Mouse (Mus musculus): ENCODE data around the gene Tab3.
A peak's percentile ranks its signal among the peaks of the same experiment; 100 is the strongest.

Tab3 gene

DNA sequence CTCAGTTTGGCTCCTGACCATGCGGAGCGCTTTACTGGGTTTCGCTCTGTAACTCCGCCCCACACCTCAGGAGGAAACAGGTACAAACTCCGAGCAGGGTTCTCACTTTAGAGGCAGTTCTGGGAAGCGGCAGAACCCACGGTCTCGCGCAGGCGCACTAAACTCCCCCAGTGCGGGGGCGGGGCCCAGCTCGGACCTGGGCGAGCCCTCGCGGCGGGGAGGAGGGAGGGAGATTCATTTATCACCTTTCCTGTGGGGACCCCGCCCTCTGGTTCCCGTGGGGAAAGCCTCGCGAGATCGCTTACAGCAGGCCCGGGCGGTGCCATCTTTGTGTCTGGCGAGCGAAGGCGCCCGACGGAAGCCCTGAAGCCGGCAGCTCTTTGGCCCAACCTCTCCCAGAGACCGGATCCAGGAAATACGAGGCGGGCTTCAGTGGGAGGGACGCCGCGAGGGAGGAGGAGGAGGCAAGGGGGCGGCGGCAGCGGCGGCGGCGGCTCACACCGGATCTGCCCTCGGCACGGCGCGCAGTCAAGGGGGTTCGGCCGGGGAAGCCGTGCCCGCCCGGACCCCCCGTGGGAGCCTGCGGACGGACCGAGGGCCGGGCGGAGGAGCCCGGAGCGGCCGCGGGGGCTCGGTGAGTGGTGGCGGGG is at the start of gene Tab3:
Gene Tab3 (plus strand): TSS at position 491 of the 650 bp plus-strand sequence.
- DNase-seq (ENCODE audit: low read depth, low spot score): peak; percentile 97

DNA sequence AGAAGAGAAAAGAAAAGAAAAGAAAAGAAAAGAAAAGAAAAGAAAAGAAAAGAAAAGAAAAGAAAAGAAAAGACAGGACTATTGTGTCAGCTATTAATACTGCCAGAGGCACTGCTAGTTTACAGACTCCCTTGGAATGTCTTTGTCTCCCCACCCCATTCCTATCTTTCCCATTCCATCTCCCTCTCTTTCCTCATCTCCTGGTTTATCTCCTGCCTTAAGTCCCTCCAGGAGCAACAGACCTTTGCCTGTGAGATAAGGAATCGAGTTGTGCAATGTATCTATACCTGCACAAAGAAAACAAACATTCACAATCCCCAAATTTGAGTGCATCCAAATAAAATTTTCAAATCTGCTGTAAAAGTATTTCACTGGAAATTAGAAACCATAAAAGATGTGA is 48.3 kb upstream of the Tab3 start:
- no peak for DNase-seq (ENCODE audit: low read depth, low spot score)

DNA sequence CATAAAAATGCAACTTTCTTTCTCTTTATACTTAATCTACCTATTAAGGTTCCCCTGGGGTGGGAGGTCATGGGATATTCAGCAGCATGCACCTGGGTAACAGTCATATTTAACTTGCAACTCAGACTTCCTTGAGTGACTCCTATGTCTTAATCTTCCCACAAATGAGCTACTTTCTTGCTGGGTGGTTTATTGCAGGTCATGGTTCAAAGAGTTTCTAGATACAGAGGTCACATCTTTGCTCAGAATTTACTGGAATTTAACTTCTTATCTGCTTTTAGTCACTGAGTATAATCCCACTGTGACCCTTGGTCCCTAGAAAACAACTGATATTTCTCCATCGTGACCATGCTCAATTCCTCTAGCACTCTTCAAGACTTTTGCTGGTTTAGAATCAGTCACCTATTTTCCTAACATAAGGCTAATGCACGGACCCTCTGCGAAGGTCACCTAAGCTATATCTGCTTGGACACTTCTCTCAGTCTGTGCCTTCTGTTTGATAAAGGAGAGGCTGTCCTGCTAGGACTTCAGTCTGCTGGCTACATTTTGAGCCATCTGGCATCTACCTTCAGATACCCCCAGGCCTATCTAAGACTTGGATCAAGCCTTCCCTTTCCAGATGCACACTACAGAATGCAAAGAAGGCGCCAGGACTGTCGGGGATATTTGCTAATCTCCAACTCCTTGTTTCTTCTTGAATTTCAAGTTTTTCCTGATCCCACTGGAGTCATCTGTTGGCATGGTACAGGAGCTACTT is 47.4 kb upstream of the Tab3 start:
- DNase-seq (ENCODE audit: low read depth, low spot score): no peak

DNA sequence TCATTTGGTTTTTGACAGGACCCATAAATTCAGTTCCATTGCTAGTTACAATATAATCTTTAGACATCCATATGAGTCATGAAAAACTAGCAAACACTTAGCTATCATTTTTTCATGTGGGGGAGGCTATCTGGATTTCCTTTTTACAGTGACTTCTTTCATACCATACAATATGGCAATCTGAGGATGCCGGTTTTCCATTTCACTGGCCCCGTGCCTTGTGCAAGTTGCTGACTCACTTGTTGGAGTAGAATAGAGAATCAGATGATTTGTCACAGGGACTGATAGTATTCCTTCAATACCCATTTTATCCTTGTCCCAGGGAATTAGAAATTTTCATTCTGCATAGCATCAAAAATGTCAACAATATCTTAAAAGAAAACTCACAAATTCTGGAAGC is 14.9 kb upstream of the Tab3 start:
- no peak for DNase-seq (ENCODE audit: low read depth, low spot score)

DNA sequence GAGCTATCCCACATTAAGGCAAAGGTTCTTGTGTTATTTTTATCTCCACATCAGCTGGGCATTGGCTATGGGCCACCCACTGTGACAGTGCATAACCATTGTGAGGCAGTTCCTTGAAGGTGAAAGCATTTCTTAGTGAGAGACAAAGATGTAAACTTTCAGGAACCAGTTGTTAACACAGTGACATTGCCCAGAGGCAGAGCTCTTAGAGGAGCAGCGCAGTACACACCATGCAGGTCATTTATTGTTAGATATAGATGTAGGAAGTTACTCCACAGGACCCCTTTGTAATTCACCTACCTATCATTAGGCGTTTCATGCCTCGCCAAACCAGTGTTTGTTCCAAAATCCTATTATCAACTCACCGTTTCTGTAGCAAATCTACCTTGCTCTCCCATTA is 7.6 kb upstream of the Tab3 start:
- peak; percentile 37 for DNase-seq (ENCODE audit: low read depth, low spot score)

DNA sequence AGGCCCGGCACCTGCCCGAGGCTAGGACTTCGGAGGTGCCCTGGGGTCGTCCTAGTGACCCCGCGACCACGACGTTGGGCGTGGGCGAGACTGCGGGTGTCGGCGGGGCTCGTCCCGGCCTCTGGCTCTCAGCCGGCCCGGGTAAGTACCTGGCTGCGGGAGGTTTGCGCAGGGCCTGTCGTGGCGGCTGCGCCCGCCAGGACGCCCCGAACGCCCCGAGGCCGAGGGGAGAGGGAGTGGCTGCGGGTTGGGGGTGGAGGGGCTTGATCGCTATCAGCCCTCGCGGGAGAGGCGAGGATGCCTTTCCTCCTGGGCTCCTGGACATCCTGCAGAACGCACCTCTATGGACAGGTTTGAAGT is 340 bp downstream of the Tab3 start:
- peak; percentile 69 for DNase-seq (ENCODE audit: low read depth, low spot score)

DNA sequence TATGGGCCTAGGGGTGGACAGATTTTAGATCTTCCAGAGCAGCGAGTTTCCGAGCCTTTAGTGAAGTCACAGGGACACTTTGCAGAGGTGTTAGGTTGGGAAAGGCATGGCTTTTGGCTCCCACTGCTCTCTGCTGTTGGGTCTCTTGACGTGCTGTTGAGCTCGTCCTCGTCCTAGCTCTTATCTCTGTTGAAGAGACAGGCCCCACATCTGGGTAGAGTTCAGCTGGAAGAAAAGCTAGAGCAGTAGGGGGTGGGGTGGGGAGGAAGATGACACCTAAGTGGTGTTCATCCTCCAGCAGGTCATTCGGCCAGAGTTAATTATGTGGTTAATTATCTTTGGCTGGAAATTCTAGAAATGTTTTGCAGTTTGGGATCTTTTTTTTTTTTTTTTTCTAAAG is 2.5 kb downstream of the Tab3 start:
- no peak for DNase-seq (ENCODE audit: low read depth, low spot score)

DNA sequence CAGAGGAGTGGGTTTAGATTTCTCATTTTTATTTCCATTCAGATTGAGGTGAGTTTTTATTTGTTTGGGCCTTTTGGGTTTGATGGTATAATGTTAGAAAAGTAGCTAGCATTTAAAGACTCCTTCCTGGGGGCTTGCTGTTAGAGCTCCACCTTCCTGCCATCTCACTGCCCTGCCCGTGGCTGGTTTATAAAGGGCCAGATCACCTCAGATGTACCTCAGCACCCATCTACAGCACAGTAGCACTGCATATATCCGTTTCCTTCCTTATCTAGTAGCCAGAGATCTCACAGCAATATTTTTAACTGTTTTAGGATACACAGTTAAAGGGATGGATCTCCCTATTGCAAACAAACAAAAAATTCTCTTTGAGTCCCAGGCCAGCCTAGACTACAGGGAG is 6.9 kb downstream of the Tab3 start:
- no peak for DNase-seq (ENCODE audit: low read depth, low spot score)

DNA sequence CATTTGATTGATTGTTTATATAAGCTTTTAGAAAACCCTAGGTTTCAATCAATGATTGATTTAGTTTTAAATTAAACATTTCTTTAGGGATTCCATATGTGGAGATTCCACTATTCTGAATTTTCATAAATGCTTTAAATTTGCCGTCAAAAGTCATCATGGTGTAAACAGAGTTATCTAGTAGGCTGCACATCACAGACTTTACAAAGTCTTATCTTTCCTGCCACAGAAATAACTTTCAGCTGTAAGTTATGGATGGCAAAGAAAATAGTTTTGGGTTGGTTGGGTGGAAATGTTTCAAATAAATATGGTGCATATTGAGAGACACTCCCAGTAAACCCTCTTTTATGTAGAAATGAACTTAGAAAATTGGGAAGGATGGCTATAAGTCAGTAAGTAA is 8.7 kb downstream of the Tab3 start:
- no peak for DNase-seq (ENCODE audit: low read depth, low spot score)

DNA sequence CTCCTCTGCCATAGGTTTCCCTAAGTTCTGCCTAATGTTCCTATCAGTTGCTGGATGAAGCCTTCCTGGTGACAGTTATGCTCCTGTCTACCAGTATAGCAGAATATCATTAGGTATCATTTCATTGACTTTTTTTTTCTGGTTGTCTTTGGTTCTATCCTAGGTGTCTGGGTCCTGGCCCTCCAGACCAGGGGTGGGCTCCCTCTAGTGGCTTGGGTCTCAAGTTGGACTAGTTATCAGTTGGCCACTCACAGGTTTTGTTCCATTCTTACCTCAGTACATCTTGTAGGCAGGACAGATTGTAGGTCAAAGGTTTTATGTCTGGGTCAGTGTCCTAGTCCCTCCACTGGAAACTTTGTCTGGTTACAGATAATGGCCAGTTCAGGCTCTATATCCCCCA is 11.8 kb downstream of the Tab3 start:
- peak; percentile 34 for DNase-seq (ENCODE audit: low read depth, low spot score)

DNA sequence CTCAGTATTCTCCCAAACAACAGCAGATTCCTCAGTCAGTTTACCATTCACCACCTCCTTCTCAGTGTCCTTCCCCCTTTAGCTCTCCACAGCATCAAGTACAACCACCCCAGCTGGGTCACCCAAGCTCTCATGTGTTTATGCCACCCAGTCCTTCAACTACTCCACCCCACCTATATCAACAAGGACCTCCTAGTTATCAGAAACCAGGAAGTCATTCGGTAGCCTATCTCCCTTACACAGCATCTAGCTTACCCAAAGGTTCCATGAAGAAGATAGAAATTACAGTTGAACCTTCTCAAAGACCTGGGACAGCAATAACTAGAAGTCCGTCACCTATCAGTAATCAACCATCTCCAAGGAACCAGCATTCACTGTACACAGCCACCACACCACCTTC is 40.9 kb downstream of the Tab3 start:
- no peak for DNase-seq (ENCODE audit: low read depth, low spot score)

DNA sequence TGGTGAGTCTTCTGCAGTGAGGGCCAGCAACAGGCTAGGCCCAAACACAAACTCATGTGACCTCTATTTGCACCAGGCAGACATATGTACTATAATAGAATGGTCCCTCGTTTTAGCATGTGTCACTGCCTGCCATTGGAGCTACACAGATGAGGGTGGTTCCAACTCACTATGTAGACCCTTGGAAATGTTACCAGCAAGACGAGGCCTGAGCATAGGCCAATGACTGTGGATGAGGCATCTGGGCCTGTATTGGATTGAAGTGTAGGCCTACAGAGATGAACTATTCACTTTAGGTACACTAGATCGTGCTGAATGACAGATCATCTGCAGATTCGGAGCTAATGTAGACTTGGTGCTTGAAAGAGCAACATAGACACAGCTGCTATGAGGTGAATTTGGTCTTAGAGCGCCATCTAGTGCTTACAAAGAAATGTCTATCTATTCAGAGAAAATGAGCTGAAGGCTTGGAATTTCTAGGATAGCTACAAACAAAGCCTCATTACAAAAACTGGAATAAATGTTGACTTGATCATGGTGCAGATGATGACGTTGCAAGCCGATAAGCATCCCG is 72.5 kb downstream of the Tab3 start:
- peak; percentile 56 for DNase-seq (ENCODE audit: low read depth, low spot score)

DNA sequence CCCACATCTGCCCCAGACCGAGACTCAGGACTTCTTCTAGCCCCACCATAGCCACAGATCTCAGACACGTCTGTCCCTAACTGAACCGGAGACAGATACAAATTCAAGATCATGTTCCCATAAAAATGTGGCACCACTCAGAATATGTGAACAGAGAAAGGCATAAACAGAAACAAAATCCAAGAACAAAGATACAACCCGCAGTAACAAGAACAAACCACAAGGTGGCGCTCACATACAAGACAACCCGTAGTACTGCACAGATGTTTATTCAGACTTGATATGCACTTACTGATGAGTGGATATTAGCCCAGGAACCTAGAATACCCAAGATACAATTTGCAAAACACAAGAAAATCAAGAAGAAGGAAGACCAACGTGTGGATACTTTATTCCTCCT is 103.0 kb downstream of the Tab3 start:
- peak; percentile 48 for DNase-seq (ENCODE audit: low read depth, low spot score)

DNA sequence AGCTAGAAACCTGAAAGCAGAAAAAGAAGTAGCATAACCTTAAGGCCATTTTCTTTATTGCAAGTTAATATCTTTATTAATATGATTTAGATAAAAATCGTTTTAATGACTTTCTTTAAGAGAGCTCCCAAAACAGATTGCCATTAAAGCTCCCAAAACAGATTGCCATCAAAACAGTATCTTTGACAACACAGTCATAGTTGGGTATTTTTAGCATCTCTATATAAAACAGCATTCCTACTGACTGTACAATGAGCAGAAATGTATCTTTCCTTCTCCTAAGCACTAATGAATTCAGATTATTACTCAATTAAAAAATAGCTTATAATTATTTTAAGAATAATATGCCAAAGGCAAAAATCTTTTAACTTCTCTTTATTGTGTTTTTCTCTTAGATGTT is 108.3 kb downstream of the Tab3 start:
- DNase-seq (ENCODE audit: low read depth, low spot score): no peak

DNA sequence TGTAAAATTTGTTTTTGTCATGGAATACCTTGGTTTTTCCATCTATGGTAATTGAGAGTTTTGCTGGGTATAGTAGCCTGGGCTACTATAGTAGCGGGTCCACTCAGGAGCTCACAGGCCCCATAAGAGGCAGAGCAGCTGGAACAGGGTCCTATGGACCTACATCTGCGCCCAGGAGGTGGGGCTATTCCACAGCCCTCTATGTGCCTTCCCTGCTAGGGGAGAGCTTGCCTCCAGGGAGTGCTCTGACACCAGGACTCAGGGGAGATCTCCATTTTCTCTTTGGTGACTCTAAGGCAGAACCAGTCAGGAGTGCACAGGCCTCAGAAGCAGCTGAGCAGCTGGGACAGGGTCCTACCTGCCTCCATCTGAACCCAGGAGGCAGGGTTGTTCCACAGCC is 109.9 kb downstream of the Tab3 start:
- DNase-seq (ENCODE audit: low read depth, low spot score): peak; percentile 29
